Mouse (Mus musculus) cerebellum, postnatal 4 days (tissue): ENCODE measurements around the gene Baiap2l1.

ENCODE experiments used
- DNase-seq, 2 experiments: peaks; one replicate each; pipeline ENCODE4 v3.0.0; 2022; ENCODE audit warnings: low spot score in 2 of 2, mixed read lengths in 1 of 2

Gene Baiap2l1

DNA sequence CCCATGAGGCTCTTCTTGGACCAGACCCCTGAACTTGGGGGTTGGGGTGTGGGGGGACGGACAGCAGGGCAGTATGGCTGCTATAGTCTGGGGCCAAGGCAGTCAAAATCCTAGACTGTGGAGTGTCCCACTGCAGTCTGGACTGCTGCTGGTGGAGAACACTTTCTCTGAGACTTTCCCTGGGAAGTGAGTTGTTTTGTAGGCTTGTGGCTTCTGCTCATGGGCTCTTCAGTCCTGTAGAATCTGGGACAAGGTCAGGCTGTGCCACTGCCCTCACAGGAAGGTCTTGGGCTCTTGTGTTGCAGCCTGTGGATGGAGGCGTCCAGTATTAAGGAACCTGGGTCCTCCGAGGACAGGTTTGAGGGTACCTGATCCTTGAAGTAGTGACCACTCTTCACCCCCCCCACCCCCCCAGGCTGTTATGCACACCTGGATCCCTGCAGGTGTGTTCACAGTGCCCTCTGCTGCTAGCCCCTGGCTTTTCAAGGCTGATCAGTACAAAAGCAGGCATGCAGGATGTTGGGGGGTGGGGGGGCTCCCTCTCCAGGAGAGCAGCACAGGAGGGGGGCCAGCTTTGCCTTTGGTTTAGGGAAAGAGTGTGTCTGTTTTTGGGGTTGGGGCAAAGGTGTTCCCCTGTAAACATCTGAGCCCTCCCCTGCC is 100.3 kb downstream of the Baiap2l1 start:
- no peak for DNase-seq

DNA sequence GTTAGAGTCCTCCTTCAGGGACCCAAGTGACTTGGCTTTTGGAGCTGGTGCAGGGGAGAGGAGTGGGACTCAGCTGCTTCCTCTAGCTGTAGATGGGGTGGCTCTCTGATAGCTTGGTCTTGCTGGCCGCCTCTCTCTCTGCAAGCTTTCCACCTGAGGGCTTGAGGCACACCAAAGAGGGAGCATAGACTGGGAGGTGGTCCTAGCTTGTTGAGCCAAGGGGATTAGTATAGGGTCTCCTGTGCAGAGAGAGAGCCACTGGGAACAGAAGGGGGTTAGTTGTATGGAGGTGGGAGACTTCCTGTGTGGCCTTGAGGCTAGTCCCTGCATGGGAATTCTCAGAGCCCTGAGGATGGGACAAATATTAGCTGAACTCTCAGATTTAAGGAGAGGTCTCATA is 101.0 kb downstream of the Baiap2l1 start:
- no peak for DNase-seq

DNA sequence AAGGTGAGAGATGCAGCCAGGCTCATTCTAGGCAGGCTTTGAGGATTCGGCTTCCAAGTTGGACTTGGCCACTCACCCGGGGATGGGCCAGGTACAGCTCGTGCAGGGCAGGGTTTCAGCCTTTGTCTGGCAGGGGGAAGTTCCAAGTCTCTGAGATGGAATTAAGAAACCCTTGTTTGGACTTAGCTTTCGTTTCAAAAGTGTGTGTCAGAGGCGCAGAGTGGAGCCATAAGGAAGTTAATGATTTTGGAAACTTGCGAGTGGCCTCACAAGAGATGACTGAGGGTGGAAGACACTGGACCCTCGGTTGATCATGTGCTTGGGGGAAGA is 101.4 kb downstream of the Baiap2l1 start:
- no peak for DNase-seq

DNA sequence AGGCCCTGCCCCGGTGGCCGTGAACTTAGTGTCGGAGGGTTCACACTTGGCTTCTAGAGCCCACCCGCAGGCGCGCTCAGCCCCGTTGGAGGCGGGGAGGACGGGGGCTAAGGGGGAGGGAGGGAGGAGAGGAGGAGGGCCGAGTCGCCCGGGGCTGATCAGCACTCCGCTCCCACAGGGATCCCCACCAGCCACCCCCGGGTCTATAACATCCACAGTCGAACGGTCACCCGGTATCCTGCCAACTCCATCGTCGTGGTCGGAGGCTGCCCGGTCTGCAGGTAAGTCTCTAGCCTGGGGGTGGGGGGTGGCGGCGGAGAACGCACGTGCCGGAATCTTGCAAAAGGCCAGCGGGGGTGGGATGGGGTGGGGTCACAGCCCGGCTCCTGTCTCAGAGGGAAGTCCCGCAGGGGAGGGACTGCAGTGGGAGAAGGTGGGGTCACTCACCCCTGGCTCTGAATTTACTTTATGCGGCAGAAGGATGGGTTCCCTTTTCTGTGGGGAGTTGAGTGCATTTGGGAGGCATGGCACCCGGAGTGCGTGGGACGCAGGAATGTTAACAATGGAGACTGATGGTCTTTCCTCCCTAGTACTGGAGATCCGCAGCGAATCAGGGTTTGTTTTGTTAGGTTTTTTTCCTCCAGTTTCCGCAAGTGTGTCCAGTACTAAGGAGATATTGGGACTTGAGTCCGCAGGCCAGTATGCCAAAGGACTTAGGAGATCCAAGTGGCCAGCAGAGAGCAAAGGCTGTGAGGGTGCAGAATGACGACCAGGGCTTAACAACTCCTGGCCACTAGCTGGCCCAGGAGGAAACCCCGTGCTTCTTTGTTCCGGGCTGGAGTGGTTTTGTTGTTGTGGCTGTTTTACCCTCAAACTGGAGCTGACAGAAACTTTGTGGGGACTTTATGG is 102.0 kb downstream of the Baiap2l1 start:
- DNase-seq = peak in 1 of 2 experiments; percentile 31

DNA sequence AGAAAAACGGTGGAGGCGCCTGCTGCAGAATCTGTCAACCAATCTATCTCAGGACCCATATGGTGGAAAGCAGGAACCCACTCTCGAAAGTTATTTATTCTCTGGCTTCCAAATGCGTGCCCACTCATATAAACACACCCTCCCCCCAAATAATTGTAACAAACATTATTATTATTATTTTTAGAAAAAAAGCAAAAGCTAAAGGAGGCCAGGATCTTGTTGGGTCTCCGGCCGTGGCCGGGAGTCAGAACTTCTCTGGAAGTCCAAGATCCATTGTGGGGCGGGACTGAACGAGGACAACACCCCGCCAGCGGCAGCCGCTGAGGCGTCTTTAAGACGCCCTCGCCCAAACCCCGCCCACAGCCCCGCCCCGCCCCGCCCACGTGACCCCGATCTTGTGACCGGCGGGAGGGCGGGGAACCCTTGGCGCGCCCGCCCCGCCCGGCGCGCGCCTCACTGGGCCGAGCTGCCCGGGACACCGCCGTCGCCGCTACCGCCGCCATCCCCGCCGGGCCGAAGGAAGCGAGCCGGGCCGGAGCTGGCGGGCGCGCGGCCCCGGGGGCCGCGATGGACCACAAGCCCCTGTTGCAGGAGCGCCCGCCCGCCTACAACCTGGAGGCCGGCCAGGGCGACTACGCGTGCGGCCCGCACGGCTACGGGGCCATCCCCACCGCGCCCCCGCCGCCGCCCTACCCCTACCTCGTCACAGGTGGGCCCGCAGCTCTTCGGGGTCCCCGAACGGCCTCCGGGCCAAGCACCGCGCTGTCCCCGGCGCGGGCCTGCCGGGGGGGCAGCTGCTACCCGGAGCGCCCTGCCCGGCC is 102.9 kb downstream of the Baiap2l1 start:
- peak; percentile 49 to 79 for DNase-seq

DNA sequence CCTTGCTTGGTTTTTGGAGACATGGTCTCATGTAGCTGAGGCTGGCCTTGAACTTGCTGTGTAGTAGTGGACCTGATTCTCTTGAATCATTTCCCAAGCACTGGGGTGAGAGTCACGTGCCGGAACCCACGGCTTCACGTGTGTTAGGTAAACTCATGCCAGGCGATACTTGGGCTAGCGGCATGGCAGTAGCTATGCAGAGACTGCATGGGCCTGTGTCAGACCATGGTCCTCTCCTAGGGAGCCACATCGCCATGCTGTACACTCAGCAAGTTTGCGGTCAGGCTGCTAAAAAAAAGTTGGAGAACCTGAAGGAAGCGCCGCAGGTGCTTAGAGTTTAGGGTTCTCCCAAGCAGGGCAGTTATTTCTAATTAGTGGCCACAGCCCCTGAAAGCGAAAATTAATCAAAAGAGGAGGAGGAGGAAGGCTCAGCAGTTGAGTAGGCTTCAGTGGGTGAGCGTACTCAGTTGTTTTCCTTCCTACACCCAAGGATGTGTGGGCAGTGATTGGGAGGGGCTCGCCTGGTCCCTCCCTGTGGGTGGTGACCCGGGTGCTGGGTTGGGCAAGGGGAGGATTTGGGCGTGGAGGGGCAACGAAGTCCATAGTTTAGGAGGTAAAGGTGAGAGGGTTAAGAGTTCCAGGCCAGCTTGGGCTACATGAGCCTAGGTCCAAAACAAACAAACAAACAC is 103.6 kb downstream of the Baiap2l1 start:
- no peak for DNase-seq

DNA sequence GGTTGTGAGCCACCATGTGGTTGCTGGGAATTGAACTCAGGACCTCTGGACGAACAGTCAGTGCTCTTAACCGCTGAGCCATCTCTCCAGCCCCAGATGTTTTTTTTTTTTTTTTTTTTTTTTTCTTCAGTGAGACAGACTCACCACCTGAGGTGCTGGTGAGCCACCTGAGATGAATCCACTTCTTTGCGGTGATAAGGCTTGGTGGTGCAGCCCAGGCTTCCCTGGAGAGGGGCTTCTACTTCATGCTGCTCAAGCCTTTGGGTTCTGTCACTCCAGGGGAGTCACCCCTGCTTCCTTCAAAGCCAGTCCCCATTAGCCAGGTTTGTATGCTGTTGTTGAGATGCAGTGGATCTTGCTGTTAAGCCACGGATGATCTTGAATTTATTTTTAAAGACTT is 104.7 kb downstream of the Baiap2l1 start:
- no peak for DNase-seq

DNA sequence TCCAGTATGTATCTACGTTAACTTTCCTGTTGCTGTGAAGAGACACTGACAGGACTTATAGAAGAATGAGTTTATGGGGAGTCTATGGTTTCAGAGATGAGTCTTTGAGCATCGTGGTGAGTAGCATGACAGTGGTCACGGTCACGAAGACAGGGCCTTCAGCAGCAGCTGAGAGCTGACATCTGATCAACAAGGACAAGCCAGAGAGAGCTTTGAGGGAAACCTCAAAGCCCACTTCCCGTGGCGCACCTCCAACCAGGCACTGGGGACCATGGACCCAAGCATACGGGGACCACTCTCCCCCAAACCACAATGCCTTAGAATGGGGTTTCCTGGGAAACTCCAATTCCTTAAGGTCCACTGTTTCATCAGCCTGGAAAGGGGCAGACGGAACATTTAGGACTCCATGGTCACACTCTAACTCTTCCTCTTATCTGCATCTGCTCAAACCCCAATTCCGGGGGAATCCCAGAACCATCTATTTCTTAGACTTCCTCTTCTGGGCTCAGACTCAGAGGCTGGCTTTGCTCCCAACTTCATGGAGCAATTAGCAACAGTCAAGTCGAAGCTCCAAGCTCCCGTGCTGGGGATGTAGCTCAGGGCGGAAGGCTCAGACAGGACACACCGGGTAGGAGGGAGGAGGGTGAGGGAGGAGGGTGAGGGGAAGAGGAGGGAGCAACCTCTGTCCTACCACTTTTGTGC is 105.9 kb downstream of the Baiap2l1 start:
- DNase-seq = no peak

DNA sequence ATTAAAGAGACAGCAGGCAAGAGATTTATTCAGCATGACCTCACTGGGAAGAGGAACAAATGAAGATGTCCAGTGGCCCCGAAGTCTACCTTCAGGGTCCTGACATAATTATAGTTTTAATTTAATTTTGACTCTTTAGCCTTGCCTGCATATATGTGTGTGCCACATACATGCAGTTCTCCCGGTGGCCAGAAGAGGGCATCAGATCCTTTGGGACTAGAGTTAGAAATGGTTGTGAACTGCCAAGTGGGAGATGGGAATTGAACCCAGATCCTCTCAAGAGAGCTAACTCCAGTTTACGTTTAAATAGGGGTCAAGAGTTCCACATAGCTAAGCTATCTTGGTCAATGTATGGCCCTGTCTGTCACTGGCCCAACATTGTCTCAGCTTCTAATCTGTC is 108.0 kb downstream of the Baiap2l1 start:
- no peak for DNase-seq

DNA sequence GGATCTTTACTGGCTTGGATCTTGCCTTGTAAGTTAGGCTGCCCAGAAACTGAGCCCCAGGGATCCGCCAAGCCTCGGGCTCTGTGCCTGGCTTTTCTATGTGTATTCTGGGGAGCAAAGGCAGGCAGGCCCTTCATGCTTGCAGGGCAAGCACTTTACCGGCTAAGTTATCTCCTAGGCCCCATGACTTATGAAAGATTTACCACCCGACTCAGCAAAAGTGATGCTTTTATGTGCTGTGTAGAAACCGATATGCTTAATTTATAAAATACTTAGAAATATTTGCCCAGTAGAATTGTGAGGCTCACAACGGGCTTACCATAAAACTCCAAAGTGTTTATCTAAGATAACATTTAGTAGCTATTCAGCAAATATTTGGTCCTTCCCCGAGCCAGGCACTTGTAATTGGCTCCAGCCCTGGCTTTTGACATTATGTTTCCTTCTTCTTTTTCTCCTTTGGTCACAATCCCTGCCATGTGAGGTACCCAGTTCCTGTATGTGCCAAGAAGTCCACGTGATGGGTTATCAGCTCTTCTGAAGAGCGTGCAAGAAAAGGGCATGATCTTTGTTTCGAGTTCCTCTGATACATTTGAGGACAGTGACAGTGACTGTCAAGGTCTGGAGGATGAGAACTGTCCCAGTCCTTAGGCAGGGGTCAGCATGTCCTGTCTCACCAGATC is 109.9 kb downstream of the Baiap2l1 start:
- no peak for DNase-seq

DNA sequence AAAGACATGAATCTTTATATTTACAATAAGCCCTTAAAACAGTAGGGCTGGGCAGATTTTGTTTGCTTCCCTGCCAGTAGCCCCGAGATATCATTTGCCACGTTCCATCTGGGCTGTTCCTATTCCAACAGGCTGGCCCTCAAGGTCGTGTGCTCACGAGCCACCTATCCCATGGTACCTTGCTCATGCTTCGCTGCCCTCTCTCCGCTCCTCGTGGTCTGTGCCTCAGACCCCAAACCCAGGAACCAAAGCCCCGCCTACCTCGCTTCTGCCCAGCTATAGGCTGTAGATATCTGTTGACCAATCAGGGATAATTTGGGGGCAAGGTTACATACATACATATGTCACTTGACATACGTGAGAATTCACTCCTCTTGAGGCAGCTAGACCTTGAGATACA is 110.6 kb downstream of the Baiap2l1 start:
- no peak for DNase-seq

DNA sequence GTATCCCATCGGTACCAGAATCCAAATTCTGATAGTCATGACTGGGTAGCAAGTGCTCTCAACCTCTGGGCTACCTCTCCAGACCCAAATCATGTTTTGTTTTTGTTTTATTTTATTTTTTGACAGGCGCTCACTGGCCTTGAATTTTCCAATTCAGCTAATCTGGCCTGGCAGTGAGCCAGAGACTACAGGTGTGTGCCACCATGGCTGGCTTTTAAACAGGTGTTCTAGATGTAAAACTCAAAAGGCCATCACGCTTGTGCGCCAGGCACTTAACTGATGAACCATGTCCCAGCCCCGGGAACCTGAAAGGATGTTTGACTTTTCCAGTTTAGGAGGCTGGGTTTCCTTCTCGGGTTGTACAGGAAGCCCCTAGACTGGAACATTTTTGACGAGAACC is 111.2 kb downstream of the Baiap2l1 start:
- DNase-seq = no peak

DNA sequence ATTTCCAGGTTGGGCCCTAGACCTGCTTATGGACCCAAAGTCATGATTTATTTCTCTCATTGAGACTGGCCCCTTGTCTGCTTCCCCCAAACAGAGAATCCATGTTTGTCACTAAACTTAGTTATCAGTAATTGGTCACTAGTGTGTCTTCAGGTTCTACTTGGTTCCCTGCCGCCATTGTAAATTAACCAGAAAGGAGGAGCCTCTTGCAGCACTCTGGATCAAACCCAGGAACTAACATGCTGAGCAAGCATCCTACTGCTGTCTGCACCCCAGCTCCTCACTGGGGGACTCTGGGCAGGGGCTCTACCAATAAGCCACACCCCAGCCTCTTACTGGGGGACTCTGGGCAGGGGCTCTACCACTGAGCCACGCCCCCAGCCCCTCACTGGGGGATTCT is 112.3 kb downstream of the Baiap2l1 start:
- no peak for DNase-seq

DNA sequence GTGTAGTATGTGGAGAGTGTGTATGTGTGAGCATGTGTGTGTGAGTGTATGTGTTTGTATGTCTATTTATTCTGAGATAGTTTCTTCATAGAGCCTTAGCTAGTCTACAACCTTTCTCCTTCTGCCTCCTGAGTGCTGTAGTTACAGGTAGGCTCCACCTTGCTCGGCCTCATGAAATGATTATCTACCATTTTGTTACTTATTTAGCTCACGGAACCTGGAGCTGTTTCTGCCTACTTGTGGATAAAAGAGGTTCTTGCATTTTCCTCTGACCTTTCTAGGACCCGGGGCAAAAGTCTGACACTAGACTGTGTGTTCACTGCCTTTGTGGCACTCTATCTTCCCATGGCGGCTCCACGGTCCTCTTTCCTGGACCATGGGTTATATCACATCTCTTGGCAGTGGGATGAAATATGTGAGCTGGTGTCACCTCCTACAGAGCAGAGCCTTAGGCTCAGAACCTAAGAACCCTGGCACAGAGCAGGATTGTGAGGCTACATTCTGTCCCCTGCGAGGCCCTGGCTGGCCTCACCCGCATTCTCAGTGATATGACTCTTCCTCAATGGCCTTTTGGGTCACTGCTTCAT is 113.9 kb downstream of the Baiap2l1 start, which contains the start of gene Bri3:
TSS of gene Bri3 (plus strand) at position 537 of the 587 bp plus-strand sequence.
- DNase-seq = no peak

DNA sequence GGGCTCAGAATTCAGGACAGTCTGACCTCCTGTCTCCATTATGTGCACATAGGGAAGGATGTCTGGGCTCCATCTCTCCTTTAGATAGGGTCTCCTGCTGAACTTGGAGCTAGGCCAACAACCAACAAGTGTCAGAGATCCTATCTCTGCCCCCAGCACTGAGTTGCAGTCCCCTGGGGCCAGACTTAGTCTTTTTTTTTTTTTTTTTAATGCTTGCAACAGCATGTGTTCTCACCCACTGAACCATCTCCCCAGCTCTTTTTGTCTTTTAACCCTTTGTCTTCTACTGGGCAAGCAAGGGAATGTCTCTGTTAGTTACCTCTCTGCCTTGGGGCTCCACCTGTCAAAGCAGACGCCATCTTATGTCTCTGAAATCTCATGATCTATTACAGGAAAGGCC is 118.9 kb downstream of the Baiap2l1 start:
- no peak for DNase-seq

DNA sequence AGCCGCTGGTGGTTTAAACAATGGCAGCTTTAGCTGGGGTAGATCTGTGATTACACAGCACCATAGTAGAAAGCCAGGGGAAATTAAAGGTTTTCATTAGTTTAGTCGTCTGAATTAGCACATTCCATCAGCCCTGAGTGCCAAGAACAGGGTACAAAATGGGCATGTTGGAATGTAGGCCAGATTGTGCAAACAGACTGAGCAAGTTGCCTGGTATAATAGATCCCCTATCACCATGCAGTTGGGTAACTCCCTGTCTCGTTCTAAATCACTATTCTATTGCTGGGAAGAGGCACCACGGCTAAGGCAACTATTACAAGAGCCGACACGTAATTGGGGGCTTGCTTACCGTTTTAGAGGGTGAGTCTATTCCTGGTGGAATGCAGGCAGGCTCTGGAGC is 123.2 kb downstream of the Baiap2l1 start:
- DNase-seq = no peak

DNA sequence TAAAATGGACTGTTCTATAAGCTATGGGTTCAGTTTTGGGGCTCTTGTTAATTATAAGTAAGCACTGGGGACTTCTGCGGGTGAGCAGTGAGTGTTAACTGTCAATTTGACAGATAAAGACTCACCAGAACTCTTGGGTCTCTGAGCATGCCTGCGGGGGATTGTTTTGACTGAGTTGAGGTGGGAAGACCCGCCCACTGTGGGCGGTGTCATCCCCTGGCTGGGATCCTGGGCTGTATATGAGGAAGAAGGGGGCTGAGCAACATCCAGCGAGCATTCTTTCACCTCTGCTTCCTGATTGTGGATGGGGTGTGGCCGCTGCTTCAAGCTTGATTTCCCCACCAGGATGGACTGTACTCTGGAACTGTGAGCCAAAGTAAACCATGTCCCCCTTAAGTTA is 123.7 kb downstream of the Baiap2l1 start:
- no peak for DNase-seq

DNA sequence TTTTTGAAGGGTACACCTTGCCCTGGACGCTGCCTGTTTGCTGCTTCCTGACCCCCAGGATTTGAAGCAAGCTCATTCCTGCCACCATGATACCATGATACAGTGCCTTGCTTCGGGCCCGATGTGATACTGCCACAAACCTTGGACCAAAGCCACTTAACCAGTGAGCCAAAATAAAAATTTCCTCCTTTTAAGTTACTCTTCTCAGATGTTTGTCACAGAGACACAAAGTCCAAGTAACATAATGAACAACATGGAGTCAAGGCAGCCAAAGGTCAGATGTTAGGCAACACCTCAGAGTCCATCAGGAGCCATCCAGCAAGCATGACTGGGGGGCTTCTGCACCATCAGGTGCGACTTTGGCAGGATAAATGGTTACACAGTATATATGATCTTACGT is 125.4 kb downstream of the Baiap2l1 start:
- DNase-seq = no peak

DNA sequence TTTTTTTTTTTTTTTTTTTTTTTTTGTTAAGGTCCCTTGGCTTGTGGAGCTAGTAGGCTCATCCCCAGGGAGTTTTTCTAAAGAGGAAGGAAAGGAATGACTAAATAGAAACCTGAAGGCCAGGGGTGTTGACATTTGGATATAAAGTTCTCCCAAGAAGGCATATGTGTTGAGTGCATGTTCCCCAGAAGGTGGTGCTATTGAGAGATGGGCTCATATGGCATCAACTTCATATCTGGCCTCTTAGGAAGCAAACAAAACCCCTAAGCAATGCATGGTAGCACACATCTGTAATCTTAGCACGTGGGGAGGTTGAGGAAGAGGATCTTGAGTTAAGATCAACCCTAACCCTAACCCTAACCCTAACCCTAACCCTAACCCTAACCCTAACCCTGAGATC is 126.5 kb downstream of the Baiap2l1 start:
- DNase-seq = no peak

DNA sequence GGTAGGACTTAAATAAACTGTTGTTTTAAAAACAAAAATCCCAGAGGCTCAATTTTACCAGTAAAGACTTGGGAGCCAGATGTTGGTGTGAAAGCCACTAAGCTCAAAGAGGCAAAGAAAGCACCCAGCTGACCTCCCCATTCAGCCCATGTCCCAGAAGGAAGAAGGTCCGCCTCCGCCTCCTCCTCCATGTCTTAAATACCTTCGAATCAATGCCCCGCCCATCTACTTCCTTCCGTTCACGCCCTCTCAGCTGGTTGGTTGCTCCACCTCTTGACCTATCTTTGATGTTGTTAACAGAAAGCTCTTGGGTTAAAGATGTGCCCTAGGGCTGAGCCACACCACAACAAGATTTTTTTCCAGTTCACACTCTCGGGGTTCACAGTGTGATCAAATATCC is 127.7 kb downstream of the Baiap2l1 start:
- no peak for DNase-seq
